Mouse (Mus musculus) MEL (cell line): ENCODE measurements around the gene Slc29a2. TPM values are rescaled to one million over a fixed set of nuclear protein-coding genes. Genes with fewer than 3 reads are reported as not detected.

Experiments
- DNase-seq: peaks from one replicate; pipeline ENCODE4 v3.0.0; 2011; ENCODE audit warnings: low read depth, low spot score
- H3K27ac ChIP-seq: 2 replicates; pipeline ENCODE4 v1.5.1; 2012; ENCODE audit warnings: low read depth, mild to moderate bottlenecking, control low read depth, low read length, moderate library complexity; ENCODE audit not compliant: control insufficient read depth
- H3K27me3 ChIP-seq, 2 experiments: fragments of 150-350 bp in 1 of 2; sonication (generic) in 1 of 2; 2 replicates each; pipeline ENCODE4 v1.6.1; 2012; ENCODE audit warnings: low read length in 2 of 2, mild to moderate bottlenecking in 2 of 2, improper control_type of control experiment in 1 of 2, moderate library complexity in 1 of 2; ENCODE audit not compliant: insufficient read depth in 2 of 2, control insufficient read depth in 1 of 2
- H3K36me3 ChIP-seq, 2 experiments: 2 replicates each; pipeline ENCODE4 v1.6.1; 2012 to 2014; ENCODE audit warnings: low read length in 2 of 2, improper control_type of control experiment in 1 of 2, inconsistent platforms in 1 of 2, mild to moderate bottlenecking in 1 of 2; ENCODE audit not compliant: insufficient read depth in 2 of 2, control insufficient read depth in 1 of 2
- H3K4me1 ChIP-seq, 2 experiments: fragments of 150-350 bp in 1 of 2; sonication (generic) in 1 of 2; 2 replicates each; pipeline ENCODE4 v1.6.1; 2012; ENCODE audit warnings: low read length in 2 of 2, improper control_type of control experiment in 1 of 2, mild to moderate bottlenecking in 1 of 2; ENCODE audit not compliant: insufficient read depth in 2 of 2, control insufficient read depth in 1 of 2
- H3K4me3 ChIP-seq, 2 experiments: fragments of 150-350 bp in 1 of 2; sonication (generic) in 1 of 2; 2 replicates each; pipeline ENCODE4 v1.5.1; 2012; ENCODE audit warnings: low read depth in 2 of 2, low read length in 2 of 2, mild to moderate bottlenecking in 2 of 2, moderate library complexity in 2 of 2, control low read depth in 1 of 2, improper control_type of control experiment in 1 of 2; ENCODE audit not compliant: control insufficient read depth in 1 of 2, insufficient read depth in 1 of 2
- H3K79me2 ChIP-seq: 2 replicates; pipeline ENCODE4 v1.6.1; 2012; ENCODE audit warnings: mild to moderate bottlenecking, low read length, moderate library complexity; ENCODE audit not compliant: control insufficient read depth, poor library complexity, insufficient read depth
- H3K9ac ChIP-seq: 2 replicates; pipeline ENCODE4 v1.6.1; 2012; ENCODE audit warnings: low read depth, mild to moderate bottlenecking, control low read depth, low read length, moderate library complexity; ENCODE audit not compliant: control insufficient read depth, poor library complexity, severe bottlenecking
- H3K9me3 ChIP-seq: fragments of 150-350 bp; sonication (generic); replicated peaks from 2 replicates; pipeline ENCODE4 v1.6.1; 2012; ENCODE audit warnings: mild to moderate bottlenecking, low read length, improper control_type of control experiment, moderate library complexity; ENCODE audit not compliant: insufficient read depth
- BHLHE40 ChIP-seq: IDR thresholded peaks from 2 replicates; pipeline ENCODE4 v1.6.1; 2012; ENCODE audit warnings: low read depth, mild to moderate bottlenecking, inconsistent platforms, low read length, improper control_type of control experiment, borderline replicate concordance
- CHD2 ChIP-seq: IDR thresholded peaks from 2 replicates; pipeline ENCODE4 v1.6.1; 2011; ENCODE audit warnings: low read length, improper control_type of control experiment
- E2F4 ChIP-seq: IDR thresholded peaks from 2 replicates; pipeline ENCODE4 v1.6.1; 2011; ENCODE audit warnings: low read depth, low read length, improper control_type of control experiment, borderline replicate concordance
- ELF1 ChIP-seq: IDR thresholded peaks from 2 replicates; pipeline ENCODE4 v1.6.1; 2014; ENCODE audit warnings: low read depth, mild to moderate bottlenecking, inconsistent platforms, low read length, improper control_type of control experiment, moderate library complexity
- EP300 ChIP-seq, 2 experiments: IDR thresholded peaks; 2 replicates each; pipeline ENCODE4 v1.6.1; 2011; ENCODE audit warnings: improper control_type of control experiment in 2 of 2, low read length in 2 of 2, low read depth in 1 of 2, mild to moderate bottlenecking in 1 of 2
- ETS1 ChIP-seq: IDR thresholded peaks from 2 replicates; pipeline ENCODE4 v1.6.1; 2012; ENCODE audit warnings: low read depth, mild to moderate bottlenecking, inconsistent platforms, low read length, improper control_type of control experiment, moderate library complexity
- GABPA ChIP-seq: IDR thresholded peaks from 2 replicates; pipeline ENCODE4 v1.6.1; 2012; ENCODE audit warnings: low read depth, mild to moderate bottlenecking, inconsistent platforms, low read length, improper control_type of control experiment, moderate library complexity
- JUND ChIP-seq: IDR thresholded peaks from 2 replicates; pipeline ENCODE4 v1.6.1; 2011; ENCODE audit warnings: low read depth, mild to moderate bottlenecking, improper control_type of control experiment, low read length
- MAFK ChIP-seq: IDR thresholded peaks from 2 replicates; pipeline ENCODE4 v1.6.1; 2011; ENCODE audit warnings: low read depth, mild to moderate bottlenecking, low read length, improper control_type of control experiment, borderline replicate concordance
- MAX ChIP-seq: IDR thresholded peaks from 2 replicates; pipeline ENCODE4 v1.6.1; 2011; ENCODE audit warnings: low read length, improper control_type of control experiment
- MAZ ChIP-seq: IDR thresholded peaks from 2 replicates; pipeline ENCODE4 v1.6.1; 2012; ENCODE audit warnings: low read depth, mild to moderate bottlenecking, inconsistent platforms, low read length, improper control_type of control experiment
- MYB ChIP-seq: IDR thresholded peaks from 2 replicates; pipeline ENCODE4 v1.6.1; 2011; ENCODE audit warnings: mild to moderate bottlenecking, low read depth, low read length, improper control_type of control experiment
- NELFE ChIP-seq: IDR thresholded peaks from 2 replicates; pipeline ENCODE4 v1.6.1; 2011; ENCODE audit warnings: low read depth, low read length, improper control_type of control experiment
- NRF1 ChIP-seq: IDR thresholded peaks from 2 replicates; pipeline ENCODE4 v1.6.1; 2014; ENCODE audit warnings: low read depth, mild to moderate bottlenecking, inconsistent platforms, low read length, improper control_type of control experiment, moderate library complexity; ENCODE audit not compliant: poor library complexity, insufficient read depth, severe bottlenecking
- POLR2A ChIP-seq, 2 experiments: IDR thresholded peaks; 2 replicates each; pipeline ENCODE4 v1.6.1; 2011 to 2012; ENCODE audit warnings: low read length in 2 of 2, mild to moderate bottlenecking in 2 of 2, control low read depth in 1 of 2, improper control_type of control experiment in 1 of 2, low read depth in 1 of 2, moderate library complexity in 1 of 2; ENCODE audit not compliant: control insufficient read depth in 1 of 2, insufficient read depth in 1 of 2, poor library complexity in 1 of 2
- POLR2AphosphoS2 ChIP-seq: IDR thresholded peaks from 2 replicates; pipeline ENCODE4 v1.6.1; 2011; ENCODE audit warnings: low read length, improper control_type of control experiment
- POLR2AphosphoS5 ChIP-seq: IDR thresholded peaks from 2 replicates; pipeline ENCODE4 v1.6.1; 2012; ENCODE audit warnings: low read depth, borderline replicate concordance, mild to moderate bottlenecking, inconsistent platforms, low read length, moderate library complexity, mixed read lengths
- RAD21 ChIP-seq: IDR thresholded peaks from 2 replicates; pipeline ENCODE4 v1.6.1; 2011; ENCODE audit warnings: mild to moderate bottlenecking, low read depth, low read length, improper control_type of control experiment
- RCOR1 ChIP-seq: IDR thresholded peaks from 2 replicates; pipeline ENCODE4 v1.6.1; 2012; ENCODE audit warnings: low read depth, mild to moderate bottlenecking, inconsistent platforms, low read length, improper control_type of control experiment
- SIN3A ChIP-seq: IDR thresholded peaks from 2 replicates; pipeline ENCODE4 v1.6.1; 2012; ENCODE audit warnings: low read length, improper control_type of control experiment, inconsistent platforms
- SMC3 ChIP-seq: IDR thresholded peaks from 2 replicates; pipeline ENCODE4 v1.6.1; 2011; ENCODE audit warnings: low read depth, low read length, improper control_type of control experiment
- TAL1 ChIP-seq: IDR thresholded peaks from 2 replicates; pipeline ENCODE4 v1.6.1; 2012; ENCODE audit warnings: mild to moderate bottlenecking, inconsistent platforms, low read length, moderate library complexity, mixed read lengths
- TCF12 ChIP-seq: IDR thresholded peaks from 2 replicates; pipeline ENCODE4 v1.6.1; 2014; ENCODE audit warnings: low read depth, mild to moderate bottlenecking, inconsistent platforms, low read length, improper control_type of control experiment, moderate library complexity
- UBTF ChIP-seq: IDR thresholded peaks from 2 replicates; pipeline ENCODE4 v1.6.1; 2012; ENCODE audit warnings: low read depth, mild to moderate bottlenecking, inconsistent platforms, low read length, improper control_type of control experiment, moderate library complexity, borderline replicate concordance; ENCODE audit not compliant: insufficient read depth
- USF1 ChIP-seq: IDR thresholded peaks from 2 replicates; pipeline ENCODE4 v1.6.1; 2014; ENCODE audit warnings: low read depth, mild to moderate bottlenecking, inconsistent platforms, low read length, improper control_type of control experiment, moderate library complexity
- USF2 ChIP-seq, 2 experiments: IDR thresholded peaks; 2 replicates each; pipeline ENCODE4 v1.6.1; 2011 to 2012; ENCODE audit warnings: improper control_type of control experiment in 2 of 2, low read length in 2 of 2, borderline replicate concordance in 1 of 2, inconsistent platforms in 1 of 2, low read depth in 1 of 2, mild to moderate bottlenecking in 1 of 2; ENCODE audit not compliant: insufficient read depth in 1 of 2
- ZC3H11A ChIP-seq: IDR thresholded peaks from 2 replicates; pipeline ENCODE4 v1.6.1; 2012; ENCODE audit warnings: low read depth, mild to moderate bottlenecking, inconsistent platforms, low read length, improper control_type of control experiment
- ZMIZ1 ChIP-seq: IDR thresholded peaks from 2 replicates; pipeline ENCODE4 v1.6.1; 2012; ENCODE audit warnings: low read depth, mild to moderate bottlenecking, inconsistent platforms, low read length, improper control_type of control experiment, moderate library complexity
- ZNF384 ChIP-seq: IDR thresholded peaks from 2 replicates; pipeline ENCODE4 v1.6.1; 2012; ENCODE audit warnings: low read depth, mild to moderate bottlenecking, inconsistent platforms, low read length, improper control_type of control experiment
- polyA plus RNA-seq, 2 experiments: library from polyadenylated mRNA; stranded (reverse) in 1 of 2; unstranded in 1 of 2; fragments of >175 nt in 1 of 2; fragments of >200 nt in 1 of 2; gene quantifications; 2 replicates each; pipeline versions ENCODE4 v1.2.1 to v1.2.4; 2012; ENCODE audit warnings: low replicate concordance in 2 of 2, low read depth in 1 of 2; ENCODE audit not compliant: insufficient read length in 2 of 2, insufficient read depth in 1 of 2, missing spikeins in 1 of 2
- total RNA-seq: library from RNA; depleted of rRNA; stranded (reverse); fragments of 300-350 nt; gene quantifications from 2 replicates; pipeline ENCODE4 v1.2.3, GENCODE M21; 2012

Gene Slc29a2
- total and polyA plus RNA-seq, 3 experiments: 3.2 to 10.9 TPM; not detected in 1

DNA sequence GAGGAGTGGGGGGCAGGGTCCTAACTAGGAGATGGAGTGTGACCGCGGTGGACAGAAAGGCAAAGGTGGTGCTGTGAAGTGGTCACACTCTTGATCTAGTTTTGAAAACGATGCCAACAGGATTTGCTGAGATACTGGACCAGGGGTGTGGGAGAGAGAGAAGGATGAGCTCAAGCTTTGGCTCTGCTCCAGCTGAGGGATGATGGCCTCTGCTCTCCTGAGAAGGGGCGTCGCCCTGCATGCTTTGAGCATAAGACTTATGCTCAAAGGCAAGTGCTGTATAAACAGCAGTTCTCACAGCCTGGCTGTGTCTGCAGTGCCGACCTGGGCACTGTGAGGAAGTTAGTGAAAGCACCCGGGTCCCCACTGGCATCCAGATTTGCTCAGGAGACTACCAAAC, 41.4 kb downstream of the Slc29a2 start:
- H3K4me1 ChIP-seq: peaks cover 0 to 31% of the 10 kb centered on the region in 2 experiments; a peak in 3 of 4 replicates
- H3K27ac ChIP-seq: no peak overlapping the region
- H3K27me3 ChIP-seq: no peaks in the 10 kb centered on the region
- H3K79me2 ChIP-seq: no peaks in the 10 kb centered on the region; the same call in 1 of the 2 replicates
- TF ChIP-seq POLR2A (IDR thresholded peaks at IDR 0.05; ENCODE audit: control insufficient read depth in 1 of 2, insufficient read depth in 1 of 2, low read depth in 1 of 2, low read length in 2 of 2, poor library complexity in 1 of 2) (no peak), SMC3 (no peak), TCF12 (no peak), JUND (no peak)
- no peak overlapping the region for H3K9ac ChIP-seq
- peak; percentile 66 for DNase-seq
- H3K36me3 ChIP-seq: peaks cover 0 to 10% of the 10 kb centered on the region in 2 experiments; a peak in 1 of 4 replicates
- H3K4me3 ChIP-seq: no peak overlapping the region
- no peaks in the 10 kb centered on the region for H3K9me3 ChIP-seq

GRCm38 (mm10) chr19:5067040-5067799, 43.6 kb downstream of the Slc29a2 start:
- peaks cover 5 to 31% of the 10 kb centered on the region in 2 experiments for H3K4me1 ChIP-seq
- peak; percentile 92 for DNase-seq
- H3K9ac ChIP-seq: peak overlapping the region; percentile 70
- H3K36me3 ChIP-seq: peaks cover 0 to 4% of the 10 kb centered on the region in 2 experiments; a peak in 1 of 4 replicates
- no peaks in the 10 kb centered on the region for H3K27me3 ChIP-seq
- no peaks in the 10 kb centered on the region for H3K9me3 ChIP-seq
- H3K27ac ChIP-seq: peak overlapping the region; percentile 72
- peak overlapping the region; percentile 38 to 62 for H3K4me3 ChIP-seq
- peaks cover 2% of the 10 kb centered on the region; the same call in 1 of the 2 replicates for H3K79me2 ChIP-seq
- 0 out of 2 replicates have a peak, but pooled peaks have one; percentile 44 for TF ChIP-seq TCF12
- peak; percentile 57; the same call in 1 of the 2 replicates for TF ChIP-seq POLR2AphosphoS2
- TF ChIP-seq BHLHE40: no peak
- no peak for TF ChIP-seq ZC3H11A
- no peak for TF ChIP-seq JUND
- TF ChIP-seq MAX: peak; percentile 72; the same call in 1 of the 2 replicates
- TF ChIP-seq GABPA: no peak
- peak; percentile 8 to 64; a peak in 3 of 4 replicates for TF ChIP-seq EP300 (IDR thresholded peaks at IDR 0.05; ENCODE audit: low read depth in 1 of 2, low read length in 2 of 2)
- peak; percentile 71; the same call in 1 of the 2 replicates for TF ChIP-seq MYB
- TF ChIP-seq E2F4: 0 out of 2 replicates have a peak, but pooled peaks have one; percentile 30
- peak; percentile 76 for TF ChIP-seq NELFE
- no peak; the same call in 1 of the 2 replicates for TF ChIP-seq SIN3A
- no peak for TF ChIP-seq MAFK
- TF ChIP-seq CHD2: no peak
- TF ChIP-seq TAL1: no peak
- TF ChIP-seq RAD21: no peak
- TF ChIP-seq USF2 (IDR thresholded peaks at IDR 0.05; ENCODE audit: borderline replicate concordance in 1 of 2, insufficient read depth in 1 of 2, low read depth in 1 of 2, low read length in 2 of 2): no peak
- no peak for TF ChIP-seq USF1
- TF ChIP-seq RCOR1: 0 out of 2 replicates have a peak, but pooled peaks have one; percentile 32
- TF ChIP-seq MAZ: no peak; the same call in none of the 2 replicates
- no peak for TF ChIP-seq POLR2AphosphoS5
- TF ChIP-seq UBTF: 0 out of 2 replicates have a peak, but pooled peaks have one; percentile 15
- peak; percentile 31; the same call in 1 of the 2 replicates for TF ChIP-seq NRF1
- 0 out of 2 replicates have a peak, but pooled peaks have one; percentile 12 for TF ChIP-seq ETS1
- no peak for TF ChIP-seq ELF1
- TF ChIP-seq ZMIZ1: no peak
- TF ChIP-seq ZNF384: no peak
